8 mouse cellular contexts compared by ENCODE assay signal in genomic region chr13:74008948-74009718, GRCm38 (mm10). TPM values are rescaled to one million over a fixed set of nuclear protein-coding genes. Genes with fewer than 3 reads are reported as not detected.
DNase-seq lines count a peak whose midpoint lies in the region; ATAC-seq lines count a peak whose summit lies in the region.

Gene Tppp (plus strand): TSS chr13:74009407.

- H3K27me3 ChIP-seq in forebrain, embryonic 14.5 days (replicated peaks; ENCODE audit: control insufficient read depth, insufficient read depth, low read length): 0 out of 2 replicates have a peak, but pooled peaks cover 3% of the 10 kb centered on the region
- H3K27me3 ChIP-seq in liver, embryonic 15.5 days: peaks cover 86% of the 10 kb centered on the region
- peaks cover 6% of the 10 kb centered on the region; the same call in 1 of the 2 replicates for H3K27me3 ChIP-seq in neural tube, embryonic 11.5 days (ENCODE audit: control insufficient read depth, insufficient read depth, low read length)
- H3K27me3 ChIP-seq in stomach, embryonic 16.5 days (ENCODE audit: control insufficient read depth, insufficient read depth, low read length): peaks cover 24% of the 10 kb centered on the region

- intact Hi-C loops in heart, postnatal 10 days (cut with DNase I): loop anchor here (1.0 kb wide), 1 partner anchor 17 kb away; no protein-coding TSS in a partner anchor

- peak within 1 kb of the TSS; percentile 53; the same call in 1 of the 2 replicates for H3K27ac ChIP-seq in forebrain, embryonic 14.5 days (ENCODE audit: low read depth, low read length)
- no peak within 1 kb of the TSS for H3K27ac ChIP-seq in liver, embryonic 15.5 days (replicated peaks)
- H3K27ac ChIP-seq in neural tube, embryonic 11.5 days (ENCODE audit: low read depth, low read length): no peak within 1 kb of the TSS
- peak within 1 kb of the TSS; percentile 42; the same call in 1 of the 2 replicates for H3K27ac ChIP-seq in stomach, embryonic 16.5 days (ENCODE audit: low read length)

- H3K4me2 ChIP-seq in forebrain, embryonic 14.5 days (ENCODE audit: low read length): peak within 1 kb of the TSS; percentile 98
- peak within 1 kb of the TSS; percentile 92 for H3K4me2 ChIP-seq in liver, embryonic 15.5 days
- peak within 1 kb of the TSS; percentile 99 for H3K4me2 ChIP-seq in neural tube, embryonic 11.5 days (ENCODE audit: low read depth)
- H3K4me2 ChIP-seq in stomach, embryonic 16.5 days (ENCODE audit: low read depth, low read length): peak within 1 kb of the TSS; percentile 99

- WGBS in forebrain, embryonic 14.5 days: under 1% methylated on average over 56 of the region's 56 CpGs
- WGBS in liver, embryonic 15.5 days (ENCODE audit: insufficient replicate concordance): under 1% methylated on average over 56 of the region's 56 CpGs
- WGBS in neural tube, embryonic 11.5 days: under 1% methylated on average over 56 of the region's 56 CpGs
- WGBS in stomach, embryonic 16.5 days: under 1% methylated on average over 52 of the region's 56 CpGs

- no peaks in the 10 kb centered on the region for H3K36me3 ChIP-seq in forebrain, embryonic 14.5 days (ENCODE audit: control insufficient read depth, insufficient read depth, low read length)
- H3K36me3 ChIP-seq in liver, embryonic 15.5 days (replicated peaks): no peaks in the 10 kb centered on the region
- no peaks in the 10 kb centered on the region for H3K36me3 ChIP-seq in neural tube, embryonic 11.5 days (ENCODE audit: control insufficient read depth, insufficient read depth, low read length)
- H3K36me3 ChIP-seq in stomach, embryonic 16.5 days (ENCODE audit: control insufficient read depth, insufficient read depth, low read length): no peaks in the 10 kb centered on the region

- peak; percentile 95 for ATAC-seq in forebrain, embryonic 14.5 days
- peak; percentile 97 for ATAC-seq in liver, embryonic 15.5 days (ENCODE audit: insufficient read depth)
- peak; percentile 88 for ATAC-seq in neural tube, embryonic 11.5 days (ENCODE audit: insufficient read depth, low FRiP score, low TSS enrichment)
- ATAC-seq in stomach, embryonic 16.5 days (ENCODE audit: insufficient read depth, low FRiP score): peak; percentile 97

- peak within 1 kb of the TSS; percentile 60 for H3K9ac ChIP-seq in forebrain, embryonic 14.5 days (ENCODE audit: low read length)
- peak within 1 kb of the TSS; percentile 46; the same call in 1 of the 2 replicates for H3K9ac ChIP-seq in liver, embryonic 15.5 days
- H3K9ac ChIP-seq in neural tube, embryonic 11.5 days (ENCODE audit: low read length): peak within 1 kb of the TSS; percentile 65
- peak within 1 kb of the TSS; percentile 74 for H3K9ac ChIP-seq in stomach, embryonic 16.5 days (ENCODE audit: low read length)

- H3K4me1 ChIP-seq in forebrain, embryonic 14.5 days (ENCODE audit: control insufficient read depth, insufficient read depth, low read length): peaks cover 3% of the 10 kb centered on the region; the same call in 1 of the 2 replicates
- peaks cover 24% of the 10 kb centered on the region for H3K4me1 ChIP-seq in liver, embryonic 15.5 days (replicated peaks)
- no peaks in the 10 kb centered on the region for H3K4me1 ChIP-seq in neural tube, embryonic 11.5 days (ENCODE audit: control insufficient read depth, insufficient read depth, low read length)
- no peaks in the 10 kb centered on the region for H3K4me1 ChIP-seq in stomach, embryonic 16.5 days (ENCODE audit: control insufficient read depth, insufficient read depth, low read length)

- DNase-seq in ES-CJ7 (ENCODE audit: low read depth, low spot score): peak; percentile 89
- DNase-seq in cerebellum, adult 11 months: peak; percentile 95
- peak; percentile 91 for DNase-seq in forebrain, embryonic 14.5 days (ENCODE audit: low spot score)
- DNase-seq in heart, postnatal 10 days: peak; percentile 94 to 97
- peak; percentile 91 to 93 for DNase-seq in kidney, postnatal 4 days
- peak; percentile 88 for DNase-seq in neural tube, embryonic 11.5 days (ENCODE audit: low spot score)

- H3K4me3 ChIP-seq in forebrain, embryonic 14.5 days (ENCODE audit: low read depth, low read length): peak within 1 kb of the TSS; percentile 55
- H3K4me3 ChIP-seq in liver, embryonic 15.5 days (replicated peaks): peak within 1 kb of the TSS; percentile 58
- peak within 1 kb of the TSS; percentile 51 for H3K4me3 ChIP-seq in neural tube, embryonic 11.5 days (ENCODE audit: low read depth, low read length)
- H3K4me3 ChIP-seq in stomach, embryonic 16.5 days (replicated peaks; ENCODE audit: low read length): peak within 1 kb of the TSS; percentile 63

- H3K9me3 ChIP-seq in forebrain, embryonic 14.5 days (replicated peaks; ENCODE audit: control insufficient read depth, low read length): no peaks in the 10 kb centered on the region
- no peaks in the 10 kb centered on the region for H3K9me3 ChIP-seq in liver, embryonic 15.5 days (replicated peaks)
- no peaks in the 10 kb centered on the region for H3K9me3 ChIP-seq in neural tube, embryonic 11.5 days (ENCODE audit: control insufficient read depth, low read length)
- H3K9me3 ChIP-seq in stomach, embryonic 16.5 days (replicated peaks; ENCODE audit: control insufficient read depth, low read length): no peaks in the 10 kb centered on the region

RNA-seq across cellular contexts. Expression of gene Tppp, which starts in this region (rescaled TPM):
- 6.6 and 8.9 TPM in 2 replicates for polyA plus RNA-seq in forebrain, embryonic 14.5 days (2014; fragmentation: Nextera tagmentation; extraction: Ambion mirVana)
- total RNA-seq in heart, postnatal 10 days (2021): 10 to 100 TPM; 15.9 to 17.2 TPM
- polyA plus RNA-seq in liver, embryonic 15.5 days (2015; fragmentation: Nextera tagmentation; extraction: Ambion mirVana): 0.32 and 0.40 TPM in 2 replicates
- polyA plus RNA-seq in neural tube, embryonic 11.5 days (2014; fragmentation: Nextera tagmentation; extraction: Ambion mirVana): 3.6 and 5.3 TPM in 2 replicates
- 5.3 and 6.8 TPM in 2 replicates for polyA plus RNA-seq in stomach, embryonic 16.5 days (2015; fragmentation: Nextera tagmentation; extraction: Ambion mirVana)

Comparison
In these comparisons a context has a peak if more than half of its experiments do, and no peak if none do; other contexts are left out.
1. Peak in ATAC-seq, H3K4me3 ChIP-seq, H3K9ac ChIP-seq and H3K4me2 ChIP-seq in liver, embryonic 15.5 days; RNA of the gene not detected or under 1 TPM.
2. H3K27ac ChIP-seq: peak in forebrain, embryonic 14.5 days (single experiment) and stomach, embryonic 16.5 days (single experiment); none in liver, embryonic 15.5 days (single experiment) and neural tube, embryonic 11.5 days (single experiment).
3. Peak in every context shown above with its lines, with median percentiles within 50 percentile points of each other: DNase-seq, ATAC-seq, H3K4me2 ChIP-seq, H3K4me3 ChIP-seq and H3K9ac ChIP-seq.